Mouse (Mus musculus): Measurements from ENCODE around the gene Efnb2.

Gene Efnb2

DNA sequence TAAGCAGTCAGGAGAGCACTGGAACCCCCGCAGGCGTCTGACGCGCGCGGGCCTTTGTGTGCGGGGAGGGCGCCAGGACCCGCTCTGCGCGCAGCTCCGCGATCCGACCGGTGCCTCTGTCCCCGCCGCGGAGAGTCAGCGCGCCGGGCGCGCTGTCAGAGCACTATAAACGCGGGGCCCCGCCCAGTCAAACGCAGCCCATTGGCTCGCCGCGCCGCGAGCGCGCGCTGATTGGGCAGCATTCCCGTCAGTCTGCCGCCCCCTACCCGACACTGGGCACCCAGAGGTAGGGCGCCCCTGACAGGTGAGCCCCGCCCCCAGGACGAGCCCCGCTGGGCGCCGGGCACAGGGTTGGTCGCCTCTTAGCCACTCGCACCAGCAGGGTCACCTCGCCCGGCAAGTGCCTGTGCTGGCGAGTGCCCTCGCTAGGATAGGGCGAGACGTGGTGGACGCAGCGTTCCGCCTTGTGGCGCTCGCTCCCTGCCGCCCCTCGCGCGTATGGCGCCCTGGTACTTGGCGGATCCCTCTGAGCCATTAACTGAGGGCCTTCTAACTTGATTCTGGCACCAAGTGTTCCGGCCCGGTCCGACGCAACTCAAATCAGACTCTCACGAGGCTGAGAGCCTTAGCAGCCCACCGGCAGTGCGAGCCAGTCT is at the start of gene Efnb2:
TSS of gene Efnb2 (minus strand) at position 140 of the 656 bp plus-strand sequence.
- DNase-seq, result peak; percentile 94

DNA sequence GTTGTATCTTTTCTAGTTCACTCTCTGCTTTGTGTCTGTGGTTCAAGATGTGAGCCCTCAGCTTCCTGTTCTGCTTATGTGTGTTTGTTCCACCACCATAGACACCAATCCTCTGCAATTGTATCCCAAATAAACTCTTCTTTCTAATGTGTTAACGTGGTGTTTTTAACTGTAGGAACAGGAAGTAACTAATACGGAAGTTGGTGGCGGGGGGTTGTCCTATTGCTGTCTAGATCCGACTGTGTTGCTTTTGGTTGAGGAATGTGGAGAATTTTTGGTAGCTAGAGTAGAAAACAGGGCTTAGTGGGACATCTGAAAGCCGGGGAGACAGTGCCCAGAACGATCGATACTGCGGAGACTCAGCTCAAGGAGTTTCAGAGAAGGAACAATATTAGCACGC is 43.8 kb upstream of the Efnb2 start:
- DNase-seq, result no peak

DNA sequence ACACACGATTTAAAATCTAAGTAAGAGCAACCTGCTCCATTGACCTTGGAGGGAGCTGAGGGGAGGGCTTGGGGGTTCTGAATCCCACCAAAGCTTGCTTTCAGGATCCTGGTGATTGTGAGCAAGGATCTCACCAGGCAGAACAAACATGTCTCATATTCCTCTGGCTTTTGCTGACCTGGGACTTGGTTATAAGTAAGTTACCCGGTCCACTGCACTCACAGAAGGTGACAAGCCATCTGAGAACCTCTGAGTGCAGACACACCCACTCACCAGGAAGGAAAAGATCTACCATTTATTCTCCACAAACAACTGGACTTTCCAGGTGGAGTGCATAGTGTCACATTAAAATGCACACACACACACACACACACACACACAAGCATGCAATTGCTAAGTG is 42.6 kb upstream of the Efnb2 start:
- DNase-seq, result no peak

DNA sequence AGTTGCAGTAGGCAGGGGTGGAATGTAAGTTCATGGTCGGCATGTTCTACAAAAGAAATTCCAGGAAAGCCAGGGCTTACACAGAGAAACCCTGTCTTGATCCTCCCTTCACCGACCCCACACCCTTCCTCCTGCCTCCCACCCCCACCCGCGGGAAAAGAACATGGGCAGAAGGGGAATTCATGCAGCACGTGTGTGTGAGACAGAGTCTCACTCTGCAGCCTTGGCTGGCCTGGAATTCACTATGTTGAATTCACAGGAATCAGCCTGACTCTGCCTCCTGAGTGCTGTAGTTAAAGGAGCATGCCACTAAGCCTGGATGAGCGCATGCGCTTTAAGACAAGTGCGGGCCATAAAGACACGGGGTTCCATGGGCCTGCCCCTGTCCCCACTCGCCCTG is 39.8 kb upstream of the Efnb2 start:
- DNase-seq, result no peak

DNA sequence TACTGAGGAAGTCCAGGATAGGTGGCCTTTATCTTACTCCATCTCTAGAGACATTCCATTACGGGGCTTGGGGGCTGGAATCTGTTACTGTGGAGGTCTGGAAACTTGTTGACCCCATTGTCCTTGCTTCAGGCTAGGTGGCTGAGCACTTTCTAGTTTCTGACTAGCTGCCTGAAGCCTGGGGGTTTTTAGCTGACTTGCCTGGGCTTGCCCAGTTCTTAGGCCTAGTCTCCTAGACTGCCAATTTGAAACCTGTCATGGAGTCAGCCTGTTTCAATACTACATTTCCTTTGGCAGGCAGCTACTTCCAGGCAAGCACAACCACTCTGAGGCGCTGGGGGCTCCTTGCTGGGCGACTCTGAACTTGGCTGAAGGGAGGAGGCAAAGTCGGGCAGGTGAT is 39.2 kb upstream of the Efnb2 start:
- DNase-seq, result no peak

DNA sequence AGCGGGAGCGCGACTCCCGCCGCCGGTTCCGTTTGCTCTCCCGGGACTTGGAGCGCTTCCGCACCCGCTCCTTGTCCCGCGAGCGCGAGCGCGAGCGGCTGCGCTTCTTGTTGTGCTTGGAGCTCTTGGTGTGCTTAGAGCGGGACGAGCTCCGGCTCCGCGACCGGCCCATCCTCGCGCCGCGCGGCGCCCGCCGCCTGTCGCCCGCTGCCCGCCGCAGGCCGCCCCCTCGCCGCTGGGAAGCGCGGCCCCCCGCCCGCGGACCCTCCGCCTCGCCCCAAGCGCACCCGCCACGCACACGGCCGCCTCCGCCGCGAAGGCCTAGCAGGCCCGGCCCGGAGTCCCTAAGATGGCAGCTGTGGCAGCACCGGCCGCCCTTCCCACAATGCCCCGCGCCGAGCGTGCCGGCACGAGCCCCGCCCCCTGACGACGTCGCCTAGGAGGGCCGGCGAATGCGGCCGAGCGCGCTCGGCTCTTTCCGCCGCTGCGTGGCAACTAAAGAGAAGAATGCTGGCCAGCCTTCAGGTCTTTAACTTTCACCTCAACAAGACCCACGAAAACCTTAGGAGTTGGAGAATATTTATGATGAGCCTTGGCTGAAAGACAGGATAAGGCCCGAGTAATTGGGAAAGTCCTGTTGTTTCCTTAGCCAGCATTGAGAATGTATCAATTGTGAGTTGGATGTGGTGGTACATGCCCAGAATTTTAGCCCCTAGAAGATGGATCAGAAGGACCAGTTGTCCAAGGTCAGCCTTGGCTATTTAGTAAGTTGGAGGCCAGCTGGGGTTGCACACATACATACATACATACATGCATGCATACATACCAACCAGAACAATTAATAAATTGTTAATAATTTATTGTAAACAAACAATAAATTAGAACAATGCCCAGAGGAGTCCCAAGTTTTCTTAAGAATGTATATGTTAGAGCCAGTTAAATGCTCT is 29.4 kb upstream of the Efnb2 start, which contains the start of gene Arglu1:
TSS of gene Arglu1 (minus strand) at position 376 of the 947 bp plus-strand sequence.
- DNase-seq, result peak; percentile 96

DNA sequence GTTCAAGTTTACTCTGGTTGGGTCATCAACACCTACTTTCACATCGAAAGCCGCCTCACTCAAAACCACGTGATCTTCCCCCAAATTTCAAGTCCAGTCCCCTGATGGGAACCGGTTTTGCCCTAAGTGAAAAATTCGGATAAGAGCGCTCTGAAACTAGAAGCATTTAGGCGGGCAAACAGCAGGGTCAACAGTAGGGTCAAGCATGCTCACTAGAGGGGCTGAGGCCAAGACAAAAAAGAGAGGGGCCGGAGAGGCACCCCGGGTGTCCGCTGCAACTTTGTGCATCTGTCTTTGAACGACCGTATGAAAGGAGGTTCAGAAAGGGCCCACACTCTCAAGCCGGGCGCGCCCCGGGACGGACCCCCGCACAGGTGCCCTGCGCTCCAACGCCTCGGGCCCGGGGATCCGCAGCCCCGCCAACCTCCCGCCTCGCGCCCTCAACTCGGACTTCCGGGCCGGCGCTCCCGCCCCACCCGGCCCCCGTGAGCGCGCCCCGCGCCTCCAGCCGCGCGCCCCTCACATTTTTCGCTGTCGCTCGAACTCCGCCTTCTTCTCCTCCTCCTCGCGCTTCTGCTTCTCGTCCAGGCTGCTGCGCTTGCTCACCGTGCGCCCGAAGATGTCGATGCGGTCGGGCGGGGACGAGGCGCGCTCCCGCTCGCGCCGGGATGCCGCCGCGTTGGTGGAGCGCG is 28.6 kb upstream of the Efnb2 start:
- peak; percentile 61 for DNase-seq

DNA sequence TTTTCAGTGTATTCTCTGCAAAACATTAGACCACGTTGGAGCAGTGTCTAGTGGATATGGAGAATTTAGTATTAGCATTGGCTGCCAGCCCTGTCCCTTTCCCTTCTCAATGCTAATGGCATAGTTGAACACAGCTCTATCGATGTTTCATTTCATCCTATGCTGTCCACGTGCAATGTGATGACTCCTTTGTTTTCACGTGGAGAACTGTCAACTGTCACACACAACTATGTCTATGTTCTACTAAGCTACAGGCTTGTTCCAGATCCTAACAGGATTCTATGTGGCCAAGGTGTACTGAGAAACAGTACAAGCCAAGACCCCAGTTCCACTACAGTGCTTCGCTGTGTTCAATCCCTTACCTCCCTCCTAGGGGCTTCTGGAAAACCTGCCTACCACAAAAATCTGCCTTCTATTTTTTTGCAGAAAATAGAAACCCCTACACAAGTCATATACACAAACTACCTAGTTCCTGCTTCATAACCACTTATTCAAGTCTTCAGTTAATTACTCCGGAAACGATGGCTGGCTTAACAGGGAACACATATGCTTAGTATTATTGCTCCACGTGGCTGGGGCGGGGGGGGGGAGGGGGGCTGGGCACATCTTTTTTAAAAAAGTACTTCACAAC is 27.9 kb upstream of the Efnb2 start:
- DNase-seq, result no peak

DNA sequence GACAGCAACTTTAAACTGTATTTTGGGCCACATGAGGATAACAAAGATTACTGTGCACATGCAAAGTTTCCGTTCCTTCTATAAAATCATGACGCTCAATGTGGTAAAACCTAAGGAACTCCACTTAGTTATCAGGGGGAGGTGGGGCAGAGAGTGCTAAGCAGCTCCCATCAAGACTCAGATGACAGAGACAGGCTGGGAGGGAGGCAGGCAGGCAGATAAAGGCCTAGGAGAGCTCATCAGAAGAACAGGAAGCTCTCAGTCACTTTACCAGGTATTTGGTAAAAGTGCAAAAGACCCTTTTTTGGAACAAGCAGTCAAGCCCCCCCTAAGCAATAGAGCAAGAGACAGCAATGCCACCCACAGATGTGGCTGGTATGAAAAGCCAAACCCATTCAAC is 24.5 kb upstream of the Efnb2 start:
- no peak for DNase-seq

DNA sequence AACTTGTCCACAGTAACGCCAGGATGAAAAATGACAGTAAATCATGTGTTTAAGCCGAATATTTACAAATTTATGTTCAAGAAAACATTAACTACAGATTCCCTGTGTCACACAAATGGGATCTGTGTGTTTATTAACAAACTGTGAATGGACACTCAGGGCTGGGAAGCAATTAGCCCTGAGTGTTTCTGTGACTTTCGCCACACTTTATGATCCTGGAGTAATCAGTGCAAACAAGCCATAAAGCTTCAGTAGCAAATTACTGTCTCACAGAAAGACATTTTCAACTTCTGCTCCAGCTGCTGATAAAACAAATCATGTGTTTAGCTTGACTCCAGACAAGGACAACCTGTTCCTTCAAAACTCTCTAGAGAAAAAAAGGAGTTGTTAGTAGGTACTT is 21.7 kb upstream of the Efnb2 start:
- no peak for DNase-seq

DNA sequence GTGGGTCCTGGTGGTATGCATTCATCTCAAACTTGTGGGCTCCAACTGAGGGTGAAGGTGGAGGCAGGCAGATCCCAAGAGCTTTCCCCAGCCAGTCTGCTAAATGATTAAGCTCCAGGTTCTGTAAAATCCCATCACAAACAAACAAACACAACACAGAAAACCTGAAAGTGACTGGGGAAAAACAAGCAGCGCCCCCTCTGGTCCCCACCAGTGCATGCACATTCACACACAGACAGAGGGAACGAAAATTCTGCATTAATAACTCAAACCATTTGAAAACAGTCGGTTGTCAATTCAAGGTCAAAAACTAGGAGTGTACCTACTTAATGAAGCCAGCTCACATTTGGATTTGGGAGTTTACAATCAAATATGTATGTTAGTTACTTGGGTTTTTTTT is 17.2 kb upstream of the Efnb2 start:
- DNase-seq, result no peak

DNA sequence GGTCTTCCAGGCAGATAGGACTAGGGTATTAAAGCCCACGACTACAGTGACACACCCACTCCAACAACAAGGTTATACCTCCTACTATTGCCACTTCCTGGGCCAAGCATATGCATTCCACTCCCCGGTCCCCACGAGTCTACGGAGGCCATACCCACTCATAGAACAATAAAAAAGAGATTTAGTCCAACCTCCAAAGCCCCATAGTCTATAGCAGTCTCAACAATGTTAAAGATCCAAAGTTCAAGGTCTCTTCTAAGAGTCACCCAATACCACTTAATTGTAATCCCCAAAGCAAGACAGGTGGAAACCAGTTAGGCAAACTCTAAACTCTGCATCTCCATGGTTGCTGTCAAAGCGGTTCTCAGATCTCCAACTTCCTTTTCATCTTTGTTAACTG is 13.8 kb upstream of the Efnb2 start:
- DNase-seq, result no peak

DNA sequence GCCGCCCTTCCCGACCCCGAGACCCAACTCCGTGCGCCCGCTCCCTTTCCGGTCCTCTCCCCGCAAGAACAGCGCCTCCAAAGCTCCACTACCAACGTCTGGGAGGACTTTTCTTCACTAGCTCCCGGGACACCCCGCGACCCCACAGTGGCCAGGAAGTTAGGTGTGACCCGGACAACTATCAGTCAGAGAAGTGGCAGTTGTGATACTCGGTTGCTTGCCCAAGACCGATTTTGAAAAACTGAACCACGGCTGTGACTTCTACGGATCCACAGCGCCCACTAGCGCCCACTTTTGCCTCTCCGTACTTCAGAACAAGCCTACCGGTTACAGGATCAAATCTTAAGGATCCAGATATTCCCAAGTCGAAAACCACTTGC is 707 bp upstream of the Efnb2 start:
- DNase-seq, result peak; percentile 84

DNA sequence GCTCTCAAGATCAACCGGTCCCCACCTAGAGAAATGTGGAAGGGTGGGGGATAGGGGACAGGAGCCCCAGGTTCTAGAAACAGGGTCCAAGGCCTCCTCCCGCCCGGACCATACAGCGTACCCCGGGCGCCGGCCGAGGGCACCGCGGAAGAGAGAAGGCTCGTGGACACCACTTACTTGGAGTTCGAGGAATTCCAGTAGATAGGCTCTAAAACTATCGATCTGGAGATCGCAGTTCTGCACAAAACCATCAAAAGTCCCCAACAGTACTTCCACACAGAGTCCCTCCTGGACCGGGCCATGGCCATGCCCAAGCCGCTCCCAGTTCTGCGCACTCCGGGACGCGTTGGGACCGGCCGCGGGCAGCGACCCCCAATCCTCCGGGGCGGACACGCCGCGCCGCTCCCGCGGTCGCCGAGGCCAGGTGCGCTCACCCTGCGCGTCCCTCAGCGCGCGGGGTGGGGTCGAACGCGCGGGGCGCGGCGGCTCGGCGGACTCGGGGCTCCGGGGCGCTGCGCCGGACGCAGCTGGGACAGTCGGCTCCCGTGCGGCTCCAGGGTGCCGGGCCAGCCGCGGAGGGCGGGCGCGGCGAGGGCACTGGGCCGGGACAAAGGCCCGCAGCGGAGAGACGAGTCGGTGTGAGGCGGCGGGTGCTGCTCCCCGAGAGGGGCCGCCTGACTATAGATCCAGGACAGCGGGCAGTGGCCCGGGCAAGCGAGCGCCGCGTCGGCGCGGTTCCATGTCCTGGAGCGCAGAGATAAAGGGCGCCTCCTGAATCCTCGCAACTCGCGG is 539 bp downstream of the Efnb2 start:
- no peak for DNase-seq

DNA sequence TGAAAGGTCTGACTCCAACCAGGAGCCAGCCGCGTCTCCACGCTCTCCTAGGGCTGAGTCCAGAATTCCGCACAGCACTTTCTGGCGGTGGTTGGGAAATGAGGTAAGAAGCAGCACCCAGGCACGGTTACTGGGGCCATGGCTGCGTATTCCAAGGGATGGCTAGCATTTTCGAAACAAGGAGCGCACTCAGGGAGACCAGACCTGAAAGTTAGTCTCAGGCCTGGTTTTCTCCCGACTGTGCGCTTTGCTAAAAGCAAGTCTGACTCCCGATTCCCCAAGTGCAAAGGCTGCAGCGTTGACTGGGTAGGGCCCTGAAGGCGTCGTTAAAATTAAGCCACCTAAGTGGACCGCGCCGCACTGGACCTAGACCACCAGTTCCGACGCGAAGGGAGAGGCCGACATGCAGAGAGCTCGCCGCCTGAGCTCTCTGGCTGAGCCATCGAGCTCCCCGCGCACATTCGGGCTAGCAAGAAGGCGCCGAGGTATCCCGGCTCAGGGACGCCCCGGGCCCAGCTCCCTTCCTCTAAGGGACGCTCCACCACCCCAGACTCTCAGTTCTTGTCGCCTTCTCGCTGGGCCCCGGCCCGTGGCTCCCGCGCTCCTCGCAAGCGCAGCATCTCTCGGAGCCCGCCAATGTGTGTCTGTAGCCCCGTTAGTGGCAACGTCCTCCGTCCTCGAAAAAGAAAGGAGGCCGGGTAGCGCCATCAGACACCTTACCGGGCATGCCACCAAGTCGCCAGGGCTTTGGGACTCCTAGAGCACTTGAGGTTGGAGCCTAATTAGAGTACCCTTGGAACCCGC is 1.3 kb downstream of the Efnb2 start:
- DNase-seq, result no peak

DNA sequence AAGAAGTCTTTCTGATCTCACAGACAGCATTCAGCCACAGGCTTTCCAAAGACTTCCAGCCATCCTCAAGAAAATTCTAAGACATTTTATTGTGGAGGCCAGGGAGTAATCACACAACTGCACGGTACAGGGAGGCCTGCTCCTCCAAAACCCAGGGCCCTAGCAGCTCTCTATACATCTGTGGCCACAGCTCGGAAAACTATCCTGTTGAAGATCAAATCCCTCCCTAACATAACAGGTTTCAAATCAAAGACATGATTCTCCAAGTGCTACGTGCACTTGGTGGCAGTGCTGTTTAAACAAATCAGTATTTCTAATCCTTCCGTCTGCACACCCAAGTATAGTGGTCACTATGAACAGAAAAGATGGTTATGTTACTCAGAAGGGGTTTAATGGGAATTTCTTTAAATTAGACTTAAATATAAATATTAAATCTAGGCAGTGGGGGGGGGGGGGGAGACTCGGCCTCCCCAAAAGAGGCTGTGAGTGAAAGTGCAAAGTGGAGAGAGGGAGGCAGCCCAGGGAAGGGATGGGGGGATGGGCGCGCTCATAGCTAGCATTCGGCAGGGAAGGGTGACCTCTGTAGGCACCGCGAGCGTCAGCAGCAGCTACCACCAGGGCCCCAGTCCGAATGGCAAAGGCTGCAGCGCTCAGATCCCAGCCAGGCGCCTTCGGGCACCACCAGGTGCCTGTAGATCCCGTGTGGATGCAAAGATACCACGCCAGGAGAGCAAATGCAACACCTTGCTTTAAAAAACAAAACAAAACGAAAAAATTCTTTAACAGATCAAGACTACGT is 2.4 kb downstream of the Efnb2 start:
- DNase-seq, result peak; percentile 81

DNA sequence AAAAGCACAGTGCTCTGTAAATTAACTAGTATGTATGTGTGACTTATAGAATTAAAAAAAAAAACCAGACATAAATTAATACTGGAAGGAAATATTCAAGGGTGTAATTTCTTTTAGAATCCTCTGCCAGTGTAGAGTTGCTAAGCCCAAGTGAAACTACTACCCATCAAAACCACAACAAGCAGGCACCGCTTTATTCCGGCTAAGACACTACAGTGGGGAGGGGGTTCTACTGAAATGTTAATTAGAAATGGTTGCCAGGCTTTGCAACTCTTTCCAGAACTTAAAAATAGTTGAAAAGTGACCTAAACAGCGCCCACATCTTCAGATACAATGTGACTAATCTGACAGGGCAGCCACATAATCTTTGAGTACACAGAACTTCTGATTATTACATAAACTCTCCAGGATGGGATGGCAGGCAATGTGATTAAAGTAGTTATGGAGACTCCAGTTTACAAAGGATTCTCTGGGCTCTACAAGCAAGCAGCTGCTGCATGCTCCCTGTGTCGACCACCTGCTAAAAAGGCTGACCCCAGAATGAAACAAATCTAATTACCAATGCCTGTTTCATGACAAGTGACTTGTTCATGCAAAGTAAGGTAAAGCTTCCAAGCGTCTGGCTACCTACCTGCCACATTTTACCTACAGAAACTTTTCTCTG is 3.2 kb downstream of the Efnb2 start:
- no peak for DNase-seq

DNA sequence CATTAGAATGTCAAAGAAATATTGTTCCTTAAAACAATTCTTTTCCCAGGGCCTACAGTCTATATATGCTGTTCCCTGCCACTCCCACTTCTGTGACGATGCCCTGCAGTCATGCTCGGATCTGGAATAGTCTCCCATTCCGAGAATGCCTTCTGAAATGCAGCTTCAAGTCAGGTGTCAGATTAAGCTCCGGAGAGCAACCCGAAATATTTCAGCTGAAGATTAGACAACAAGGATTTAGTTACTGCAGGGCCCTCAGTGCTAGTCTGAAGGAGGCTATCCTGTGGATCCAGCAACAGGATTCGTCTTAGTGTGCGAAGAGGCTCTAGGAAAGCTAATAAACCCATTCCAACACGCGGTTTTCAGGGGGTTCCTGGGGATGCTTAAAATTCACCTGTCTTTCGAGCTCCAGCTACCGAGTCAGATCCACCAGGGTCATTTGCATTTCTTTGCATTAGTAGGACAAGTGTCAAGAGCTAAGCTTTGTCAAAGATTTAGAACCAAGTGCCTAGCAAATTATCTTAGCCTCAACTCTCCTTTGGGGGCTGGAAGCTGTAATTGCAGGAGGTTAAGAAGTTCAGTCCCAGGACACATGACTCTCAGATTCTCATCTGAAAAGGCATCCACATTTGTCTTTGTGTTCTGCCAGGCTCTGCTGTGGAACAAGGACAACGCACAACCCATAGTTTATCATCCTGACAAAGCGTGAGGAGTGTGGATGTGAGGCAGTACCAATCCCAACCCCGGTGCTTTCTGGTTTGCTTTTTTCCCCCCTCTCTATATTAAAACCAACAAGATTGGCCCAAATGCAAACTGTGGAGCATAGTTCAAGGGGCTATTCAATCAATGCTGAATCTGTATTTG is 4.2 kb downstream of the Efnb2 start:
- DNase-seq, result no peak
